ENCODE assay signal across 9 mouse cellular contexts in the genomic region with DNA sequence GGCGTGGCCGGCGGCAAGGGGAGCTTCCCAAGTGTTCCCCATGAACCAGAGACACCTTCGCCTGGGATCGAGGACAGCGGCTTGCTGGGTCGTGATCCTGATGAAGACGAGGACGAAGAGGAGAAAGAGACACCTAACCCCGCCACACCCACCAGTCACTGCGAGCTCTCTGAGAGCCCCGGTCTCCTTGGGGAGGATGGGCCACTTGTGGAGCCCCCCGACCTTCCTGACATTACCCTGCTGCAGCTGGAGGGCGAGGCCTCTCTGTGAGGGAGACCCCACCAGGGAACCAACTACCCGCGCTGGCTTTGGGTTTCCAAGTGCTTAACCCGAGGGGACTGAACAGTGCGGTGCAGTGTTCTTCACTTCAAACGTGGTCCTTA. TPM values are rescaled to one million over a fixed set of nuclear protein-coding genes. Genes with fewer than 3 reads are reported as not detected.
A peak's percentile ranks its signal among the peaks of the same experiment; 100 is the strongest.
DNase-seq lines count a peak whose midpoint lies in the region; ATAC-seq and TF ChIP-seq lines count a peak whose summit lies in the region.
"Had no signal": no experiment of that assay in that cellular context is flagged by ENCODE, and none has a peak within 500 bp of the region (broad histone marks: within the 10 kb centered on the region; RNA-seq: fewer than 3 reads in every experiment).

No protein-coding gene starts in this region.

- H3K9ac ChIP-seq in hindbrain, embryonic 16.5 days (ENCODE audit: low read depth, low read length), result peak overlapping the region; percentile 77
- H3K9ac ChIP-seq in neural tube, embryonic 13.5 days, result peak overlapping the region; percentile 73

- H3K36me3 ChIP-seq in forebrain, embryonic 10.5 days (replicated peaks), result no peaks in the 10 kb centered on the region
- H3K36me3 ChIP-seq in hindbrain, embryonic 16.5 days (ENCODE audit: control insufficient read depth, insufficient read depth, low read length), result no peaks in the 10 kb centered on the region
- no peaks in the 10 kb centered on the region for H3K36me3 ChIP-seq in neural tube, embryonic 13.5 days

- intact Hi-C loops in left cerebral cortex, adult 2 months (cut with DNase I), result loop anchor here (10.0 kb wide), 1 partner anchor 314 kb away; no protein-coding TSS in a partner anchor
- intact Hi-C loops in gastrocnemius, postnatal 36 days (cut with DNase I), result no loop called here

- DNase-seq in left cerebral cortex, adult 2 months (ENCODE audit: extremely low spot score in 1 of 2, low spot score in 2 of 2), result no peak
- no peak for DNase-seq in left cerebral cortex, adult 9 months (ENCODE audit: low spot score in 2 of 2)
- DNase-seq in forebrain, embryonic 10.5 days (ENCODE audit: extremely low spot score, low spot score), result no peak
- DNase-seq in gastrocnemius, postnatal 36 days, result no peak

- peak overlapping the region; percentile 72 for H3K4me2 ChIP-seq in hindbrain, embryonic 16.5 days (ENCODE audit: low read length)
- peak overlapping the region; percentile 76 for H3K4me2 ChIP-seq in neural tube, embryonic 13.5 days

- no peaks in the 10 kb centered on the region for H3K9me3 ChIP-seq in forebrain, embryonic 10.5 days
- no peaks in the 10 kb centered on the region for H3K9me3 ChIP-seq in hindbrain, embryonic 16.5 days (ENCODE audit: control insufficient read depth, low read length)
- H3K9me3 ChIP-seq in neural tube, embryonic 13.5 days, result no peaks in the 10 kb centered on the region

- H3K4me1 ChIP-seq in forebrain, embryonic 10.5 days, result peaks cover 48% of the 10 kb centered on the region
- peaks cover 8% of the 10 kb centered on the region for H3K4me1 ChIP-seq in hindbrain, embryonic 16.5 days (ENCODE audit: control insufficient read depth, insufficient read depth, low read depth, low read length)
- H3K4me1 ChIP-seq in neural tube, embryonic 13.5 days (replicated peaks), result peaks cover 55% of the 10 kb centered on the region

- H3K27me3 ChIP-seq in forebrain, embryonic 10.5 days (ENCODE audit: poor library complexity, severe bottlenecking), result peaks cover 84% of the 10 kb centered on the region
- no peaks in the 10 kb centered on the region for H3K27me3 ChIP-seq in hindbrain, embryonic 16.5 days (replicated peaks; ENCODE audit: control insufficient read depth, insufficient read depth, low read length)
- peaks cover 60% of the 10 kb centered on the region for H3K27me3 ChIP-seq in neural tube, embryonic 13.5 days

- ATAC-seq in hindbrain, embryonic 16.5 days, result no peak
- no peak for ATAC-seq in neural tube, embryonic 13.5 days (ENCODE audit: low read depth)
- ATAC-seq in megakaryocyte-erythroid progenitor cell, adult 5-6 weeks (replicated peaks; ENCODE audit: low FRiP score, low TSS enrichment, poor library complexity, severe bottlenecking), result no peak

- H3K27ac ChIP-seq in left cerebral cortex, adult 2 months, result peak overlapping the region; percentile 94; the same call in 1 of the 2 replicates
- peak overlapping the region; percentile 87 for H3K27ac ChIP-seq in forebrain, embryonic 10.5 days
- H3K27ac ChIP-seq in hindbrain, embryonic 16.5 days (ENCODE audit: low read depth, low read length), result no peak overlapping the region; the same call in 1 of the 2 replicates
- no peak overlapping the region for H3K27ac ChIP-seq in neural tube, embryonic 13.5 days (replicated peaks)
- H3K27ac ChIP-seq: macrophage had no signal

- WGBS in forebrain, embryonic 10.5 days, result 3% methylated on average over 19 of the region's 19 CpGs
- WGBS in hindbrain, embryonic 16.5 days, result 4% methylated on average over 19 of the region's 19 CpGs
- 5% methylated on average over 19 of the region's 19 CpGs for WGBS in neural tube, embryonic 13.5 days

- no peak for TF ChIP-seq CTCF in left cerebral cortex, adult 2 months (IDR thresholded peaks at IDR 0.05)

- peak overlapping the region; percentile 83 for H3K4me3 ChIP-seq in left cerebral cortex, adult 2 months
- H3K4me3 ChIP-seq in forebrain, embryonic 10.5 days, result peak overlapping the region; percentile 63
- peak overlapping the region; percentile 70 for H3K4me3 ChIP-seq in hindbrain, embryonic 16.5 days (ENCODE audit: low read length)
- peak overlapping the region; percentile 53 for H3K4me3 ChIP-seq in neural tube, embryonic 13.5 days

RNA-seq across cellular contexts. Expression of gene Ccdc184, which starts 1.7 kb away (rescaled TPM):
- total RNA-seq in left cerebral cortex, adult 2 months (2021), result 10 to 100 TPM; 20.6 to 21.8 TPM
- 4.4 and 4.6 TPM in 2 replicates for polyA plus RNA-seq in forebrain, embryonic 10.5 days (2016; fragmentation: Nextera tagmentation; extraction: Ambion mirVana)
- 130 and 139 TPM in 2 replicates for polyA plus RNA-seq in hindbrain, embryonic 16.5 days (2015; fragmentation: Nextera tagmentation; extraction: Ambion mirVana)
- polyA plus RNA-seq in neural tube, embryonic 13.5 days (2015; fragmentation: Nextera tagmentation; extraction: Ambion mirVana), result 50.1 and 50.4 TPM in 2 replicates
- total RNA-seq in megakaryocyte-erythroid progenitor cell, adult 5-6 weeks (2014; fragmentation: Nextera tagmentation), result not detected in 2 replicates
- not detected in 2 replicates for total RNA-seq in megakaryocyte-erythroid progenitor cell, adult 5-6 weeks (2017)
- total RNA-seq in gastrocnemius, postnatal 36 days (2021), result not detected
- total RNA-seq: gastrocnemius, adult 8-10 months had no signal
- polyA plus RNA-seq: macrophage had no signal

RNA-seq across cellular contexts. Expression of gene Asb8, which starts 3.2 kb away (rescaled TPM):
- total RNA-seq in left cerebral cortex, adult 2 months (2021), result 10 to 100 TPM; 46.2 to 51.8 TPM
- 40.7 and 40.8 TPM in 2 replicates for polyA plus RNA-seq in forebrain, embryonic 10.5 days (2016; fragmentation: Nextera tagmentation; extraction: Ambion mirVana)
- 61.0 and 64.4 TPM in 2 replicates for polyA plus RNA-seq in hindbrain, embryonic 16.5 days (2015; fragmentation: Nextera tagmentation; extraction: Ambion mirVana)
- 57.5 and 63.8 TPM in 2 replicates for polyA plus RNA-seq in neural tube, embryonic 13.5 days (2015; fragmentation: Nextera tagmentation; extraction: Ambion mirVana)
- total RNA-seq in megakaryocyte-erythroid progenitor cell, adult 5-6 weeks (2014; fragmentation: Nextera tagmentation), result 21.0 and 25.6 TPM in 2 replicates
- total RNA-seq in megakaryocyte-erythroid progenitor cell, adult 5-6 weeks (2017), result 14.8 and 16.4 TPM in 2 replicates
- total RNA-seq in gastrocnemius, postnatal 36 days (2021), result 100 to 1,000 TPM; 107 to 122 TPM

RNA-seq across cellular contexts. Expression of gene Olfr288, which starts 26.7 kb away (rescaled TPM):
- not detected for total RNA-seq in left cerebral cortex, adult 2 months (2021)
- not detected in 2 replicates for polyA plus RNA-seq in forebrain, embryonic 10.5 days (2016; fragmentation: Nextera tagmentation; extraction: Ambion mirVana)
- polyA plus RNA-seq in hindbrain, embryonic 16.5 days (2015; fragmentation: Nextera tagmentation; extraction: Ambion mirVana), result not detected in 2 replicates
- not detected in 2 replicates for polyA plus RNA-seq in neural tube, embryonic 13.5 days (2015; fragmentation: Nextera tagmentation; extraction: Ambion mirVana)
- not detected in 2 replicates for total RNA-seq in megakaryocyte-erythroid progenitor cell, adult 5-6 weeks (2014; fragmentation: Nextera tagmentation)
- total RNA-seq in megakaryocyte-erythroid progenitor cell, adult 5-6 weeks (2017), result not detected in 2 replicates
- not detected for total RNA-seq in gastrocnemius, postnatal 36 days (2021)
- total RNA-seq: gastrocnemius, adult 8-10 months had no signal
- polyA plus RNA-seq: macrophage had no signal

RNA-seq across cellular contexts. Expression of gene Gm44579, which starts 52.2 kb away (rescaled TPM):
- under 1 TPM in 1 of 2 experiments, not detected in 1; 0.32 TPM for total RNA-seq in left cerebral cortex, adult 2 months (2021)
- not detected in 2 replicates for polyA plus RNA-seq in forebrain, embryonic 10.5 days (2016; fragmentation: Nextera tagmentation; extraction: Ambion mirVana)
- polyA plus RNA-seq in hindbrain, embryonic 16.5 days (2015; fragmentation: Nextera tagmentation; extraction: Ambion mirVana), result not detected in 2 replicates
- polyA plus RNA-seq in neural tube, embryonic 13.5 days (2015; fragmentation: Nextera tagmentation; extraction: Ambion mirVana), result not detected in 2 replicates
- total RNA-seq in megakaryocyte-erythroid progenitor cell, adult 5-6 weeks (2014; fragmentation: Nextera tagmentation), result not detected in 2 replicates
- not detected in 2 replicates for total RNA-seq in megakaryocyte-erythroid progenitor cell, adult 5-6 weeks (2017)
- total RNA-seq in gastrocnemius, postnatal 36 days (2021), result not detected
- total RNA-seq: gastrocnemius, adult 8-10 months had no signal
- polyA plus RNA-seq: macrophage had no signal

RNA-seq across cellular contexts. Expression of gene Olfr287, which starts 52.2 kb away (rescaled TPM):
- total RNA-seq in left cerebral cortex, adult 2 months (2021), result 1 to 10 TPM; 4.7 to 5.3 TPM
- polyA plus RNA-seq in forebrain, embryonic 10.5 days (2016; fragmentation: Nextera tagmentation; extraction: Ambion mirVana), result not detected in 2 replicates
- polyA plus RNA-seq in hindbrain, embryonic 16.5 days (2015; fragmentation: Nextera tagmentation; extraction: Ambion mirVana), result 0.42 and 1.0 TPM in 2 replicates
- polyA plus RNA-seq in neural tube, embryonic 13.5 days (2015; fragmentation: Nextera tagmentation; extraction: Ambion mirVana), result 0.20 TPM in 1 of 2 replicates, not detected in the other
- total RNA-seq in megakaryocyte-erythroid progenitor cell, adult 5-6 weeks (2014; fragmentation: Nextera tagmentation), result not detected in 2 replicates
- not detected in 2 replicates for total RNA-seq in megakaryocyte-erythroid progenitor cell, adult 5-6 weeks (2017)
- not detected for total RNA-seq in gastrocnemius, postnatal 36 days (2021)
- total RNA-seq: gastrocnemius, adult 8-10 months had no signal
- polyA plus RNA-seq: macrophage had no signal

Comparison
In these comparisons a context has a peak if more than half of its experiments do, and no peak if none do; other contexts are left out.
1. H3K27ac ChIP-seq: peak in left cerebral cortex, adult 2 months (single experiment) and forebrain, embryonic 10.5 days (single experiment); none in hindbrain, embryonic 16.5 days (single experiment) and neural tube, embryonic 13.5 days (single experiment).
2. RNA of gene Ccdc184, which starts 1.7 kb away (total RNA-seq): 20.6 to 21.8 TPM in left cerebral cortex, adult 2 months; not detected in gastrocnemius, postnatal 36 days and not detected in megakaryocyte-erythroid progenitor cell, adult 5-6 weeks; every median in the first group is over 10 times any median in the second.
3. Peak in every context shown above with its lines, with median percentiles within 50 percentile points of each other: H3K4me3 ChIP-seq.